Mouse (Mus musculus) megakaryocyte, embryonic 14.5 days (primary cell): Measurements from ENCODE around the gene Capg.

Experiments
- FLI1 ChIP-seq: IDR thresholded peaks from 2 replicates; pipeline ENCODE4 v1.6.1; 2012; ENCODE audit warnings: low read length, inconsistent platforms, mixed read lengths
- GATA1 ChIP-seq: IDR thresholded peaks from 3 replicates; pipeline ENCODE4 v1.6.1; 2012; ENCODE audit warnings: mixed read lengths, low read length, inconsistent platforms, borderline replicate concordance

GRCm38 (mm10) chr6:72547121-72547520 is 2.9 kb downstream of the Capg start:
- TF ChIP-seq GATA1 (no peak), FLI1 (no peak)
